Mouse (Mus musculus): ENCODE results near the gene Tmem259. TPM values are rescaled to one million over a fixed set of nuclear protein-coding genes. Genes with fewer than 3 reads are reported as not detected.

The Tmem259 gene
- total RNA-seq (2021) = 10 to 100 TPM; 85.5 to 90.8 TPM
- long read RNA-seq, experiment 1, transcript Tmem259-201 (11 exons, 2,225 nt) = major isoform, 25 of 59 reads
- long read RNA-seq, experiment 1, transcript Tmem259-202 (10 exons, 1,767 nt) = minor isoform, 8 of 59 reads
- long read RNA-seq, experiment 1, partial matches to known transcripts = 9 of 59 reads
- long read RNA-seq, experiment 1, other reads (novel, unspliced or antisense) = 17 of 59 reads
- long read RNA-seq, experiment 2, transcript Tmem259-201 (11 exons, 2,225 nt) = major isoform, 29 of 57 reads
- long read RNA-seq, experiment 2, partial matches to known transcripts = 17 of 57 reads
- long read RNA-seq, experiment 2, other reads (novel, unspliced or antisense) = 9 of 57 reads

DNA sequence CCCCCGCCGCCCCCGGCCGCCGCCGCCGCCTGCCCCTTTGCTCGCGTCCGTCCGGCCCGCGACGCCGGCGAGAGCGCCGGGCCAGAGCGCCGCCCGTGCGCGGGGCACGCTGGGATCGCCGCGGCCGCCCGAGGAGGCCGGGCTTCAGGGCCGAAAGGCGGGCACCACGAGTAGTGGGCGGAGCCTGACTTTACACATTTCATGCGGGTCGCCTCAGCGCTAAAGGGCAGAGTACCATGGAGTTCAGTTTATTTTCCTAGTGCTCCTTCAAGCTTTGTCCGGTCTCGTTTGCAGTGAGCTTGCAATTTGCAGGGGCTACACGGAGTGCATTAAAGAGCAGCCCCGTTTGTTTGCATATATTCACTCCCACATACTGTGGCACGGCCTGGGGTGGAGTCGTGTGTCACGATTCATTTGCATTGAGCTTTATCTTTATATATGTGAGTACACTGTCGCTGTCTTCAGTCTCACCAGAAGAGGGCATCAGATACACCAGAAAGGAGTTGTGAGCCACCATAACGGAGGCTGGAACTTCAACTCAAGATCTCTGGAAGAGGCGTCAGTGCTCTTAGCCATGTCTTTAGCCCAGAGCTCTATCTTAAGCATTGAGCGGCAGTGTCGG is at the start of gene Tmem259:
Tmem259 (minus strand) TSS at position 136 of the 622 bp plus-strand sequence.
- DNase-seq = peak; percentile 84

DNA sequence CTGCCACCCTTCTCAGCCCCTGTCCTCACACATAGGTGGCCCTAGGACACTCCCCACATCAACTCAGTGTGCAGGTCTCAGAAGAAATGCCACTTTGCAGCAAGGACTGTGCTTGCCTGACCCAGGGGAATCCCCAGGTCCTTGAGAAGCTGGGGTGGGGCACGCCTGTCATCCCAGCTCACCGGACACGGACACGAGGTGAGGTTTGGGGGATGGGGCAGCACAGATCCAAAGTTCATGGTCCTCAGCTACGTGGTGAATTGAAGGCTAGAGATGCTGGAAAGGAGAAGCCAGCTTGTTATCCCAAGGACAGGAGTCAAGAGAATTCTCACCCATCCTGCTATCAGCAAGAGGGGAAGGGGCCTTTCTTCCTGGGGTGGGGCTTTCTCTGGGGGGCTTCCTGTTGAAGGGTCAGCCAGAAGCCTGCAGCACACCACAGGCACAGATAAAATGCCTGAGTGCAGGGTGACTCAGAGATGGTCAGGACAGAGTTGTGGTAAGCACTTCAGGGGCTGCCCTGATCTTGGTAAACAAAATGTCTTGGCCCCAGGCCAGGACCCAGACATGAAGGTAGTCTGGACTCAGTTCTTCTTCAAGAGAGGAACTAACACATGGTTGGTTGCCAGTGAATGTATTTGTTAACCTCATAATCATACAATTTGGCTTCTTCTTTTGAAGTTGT is 48.8 kb upstream of the Tmem259 start:
- DNase-seq = no peak

DNA sequence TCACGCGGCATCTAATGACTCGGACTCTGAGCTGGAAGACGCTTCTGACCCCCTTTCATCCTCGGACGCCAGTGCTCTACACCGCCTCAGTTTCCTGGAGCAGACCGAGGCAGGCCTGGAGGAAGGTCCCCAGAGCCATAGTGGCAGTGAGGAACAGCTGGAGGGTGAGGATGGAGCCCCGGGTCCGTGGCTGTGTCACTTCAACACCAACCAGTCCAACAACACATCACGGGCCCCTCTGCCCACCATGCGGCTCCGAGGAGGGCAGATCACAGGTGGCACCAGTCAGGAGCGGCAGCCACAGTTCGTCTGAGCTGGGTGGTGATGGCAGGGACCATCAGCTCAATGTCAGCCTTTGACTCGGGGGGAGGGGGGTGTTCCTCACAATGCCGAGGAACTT is 46.6 kb upstream of the Tmem259 start:
- DNase-seq = no peak

DNA sequence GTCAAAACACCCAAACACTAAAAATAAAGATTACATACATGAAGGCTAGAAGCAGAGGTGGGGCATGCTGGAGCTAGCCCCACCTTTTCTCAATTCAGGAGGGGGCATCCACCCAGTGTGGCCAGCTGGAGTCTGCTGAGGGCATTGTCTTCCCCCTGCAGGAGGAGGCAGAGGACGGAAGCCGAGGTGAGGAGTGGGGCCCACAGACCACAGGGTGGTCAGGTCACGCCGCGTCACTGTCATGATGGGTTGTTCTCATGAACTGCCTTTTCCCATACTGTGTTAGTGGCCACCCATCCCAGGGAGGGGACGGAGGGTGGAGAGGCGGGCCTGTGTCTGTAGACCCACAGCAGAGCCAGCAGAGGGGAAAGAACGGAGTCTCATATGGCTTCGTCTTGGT is 46.1 kb upstream of the Tmem259 start:
- no peak for DNase-seq

DNA sequence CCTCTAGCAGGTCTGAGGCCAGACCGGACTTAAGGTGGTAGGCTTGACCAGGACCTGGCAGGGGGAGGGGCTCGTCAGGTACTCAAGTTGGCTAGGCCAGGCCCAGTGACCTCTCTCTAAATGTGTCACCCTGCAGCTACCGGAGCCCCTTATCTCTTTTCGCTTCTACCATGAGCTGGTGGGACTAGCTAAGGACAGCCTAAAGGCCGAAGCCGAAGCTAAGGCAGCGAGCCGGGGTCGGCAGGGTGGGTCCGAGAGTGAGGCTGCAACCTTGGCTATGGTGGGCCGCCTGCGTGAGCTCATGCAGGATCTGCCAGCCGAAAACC is 44.4 kb upstream of the Tmem259 start:
- no peak for DNase-seq

DNA sequence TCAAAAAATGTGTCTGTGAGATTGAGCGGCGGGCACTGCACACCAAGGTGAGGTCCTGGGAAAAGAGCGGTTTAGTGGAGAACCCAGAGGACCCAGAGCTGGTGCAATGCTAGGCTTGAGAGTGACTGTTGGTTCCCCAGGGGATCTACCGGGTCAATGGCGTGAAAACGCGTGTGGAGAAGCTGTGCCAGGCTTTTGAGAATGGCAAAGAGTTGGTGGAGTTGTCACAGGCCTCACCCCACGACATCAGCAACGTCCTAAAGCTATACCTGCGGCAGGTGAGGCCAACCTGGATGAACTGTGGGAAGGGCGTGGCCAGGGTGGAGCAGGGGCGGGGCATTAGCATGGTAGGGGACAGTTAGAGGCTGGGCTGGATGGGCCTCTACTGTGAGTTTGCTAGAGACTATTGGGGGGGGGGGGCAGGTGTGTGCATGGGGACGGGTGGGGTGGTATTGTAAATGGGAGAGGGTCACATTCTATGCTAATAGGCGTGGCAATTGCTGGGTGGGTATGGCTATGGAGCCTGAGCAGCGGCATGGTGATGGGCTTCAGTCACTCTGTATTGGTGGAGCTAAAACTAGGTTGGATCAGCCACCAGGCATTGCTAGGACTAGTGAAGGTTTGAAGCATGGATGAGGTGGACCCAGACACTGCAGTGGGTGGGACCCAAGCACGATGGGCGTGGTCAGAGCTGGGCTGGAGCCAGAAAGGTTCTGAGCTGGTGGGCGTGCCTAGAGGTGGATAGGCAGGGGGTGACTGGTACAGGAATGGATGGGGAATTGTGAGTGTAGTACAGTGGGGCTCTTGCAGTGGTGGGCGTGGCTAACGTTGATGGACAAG is 43.8 kb upstream of the Tmem259 start:
- DNase-seq = no peak

DNA sequence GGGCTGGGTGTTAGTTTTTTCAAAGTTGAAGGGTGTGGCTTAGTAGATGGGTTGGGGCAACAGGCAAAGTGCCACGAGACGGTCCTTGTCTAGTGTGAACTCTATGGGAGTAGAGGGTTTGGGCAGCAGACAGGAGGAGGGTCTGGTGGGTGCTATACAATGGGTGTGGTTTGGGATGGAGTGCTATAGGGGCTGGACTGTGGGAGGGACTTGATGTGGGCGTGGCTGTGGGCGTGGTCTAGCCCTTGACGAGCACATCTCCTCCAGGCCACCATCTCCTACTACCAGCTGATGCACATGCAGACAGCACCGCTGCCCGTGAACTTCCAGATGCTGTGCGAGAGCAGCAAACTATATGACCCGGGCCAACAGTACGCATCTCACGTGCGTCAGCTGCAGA is 41.8 kb upstream of the Tmem259 start:
- no peak for DNase-seq

DNA sequence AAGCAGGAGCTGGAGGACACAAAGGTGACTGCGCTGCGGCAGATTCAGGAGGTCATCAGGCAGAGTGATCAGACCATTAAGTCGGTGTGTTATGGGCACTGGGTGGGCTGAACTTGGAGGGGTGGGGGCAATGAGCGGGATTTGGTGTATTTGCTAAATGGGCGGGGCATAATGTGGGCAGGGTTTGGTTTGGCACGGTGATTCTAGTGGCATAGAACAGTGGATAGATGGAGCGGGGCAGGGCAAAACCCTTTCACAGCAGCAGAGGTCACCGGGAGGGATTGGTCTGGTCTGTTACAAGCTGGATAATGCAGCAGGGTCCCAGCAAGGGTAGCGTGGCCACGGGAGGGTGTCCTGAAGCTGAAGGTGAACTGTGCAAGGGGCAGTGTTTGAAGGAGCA is 41.3 kb upstream of the Tmem259 start:
- no peak for DNase-seq

DNA sequence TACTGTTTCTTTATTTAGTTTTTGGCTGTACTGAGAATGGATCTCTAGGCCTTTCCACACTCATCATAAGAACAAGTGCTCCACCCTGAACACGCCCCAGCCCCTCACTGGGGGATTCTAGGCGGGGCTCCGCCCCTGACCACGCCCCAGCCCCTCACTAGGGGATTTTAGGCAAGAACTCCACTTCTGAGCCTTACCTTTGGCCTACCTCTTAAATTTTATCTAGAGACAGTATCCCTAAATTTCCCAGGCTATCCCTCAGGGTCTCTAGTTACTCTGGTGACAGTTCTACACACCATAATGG is 40.9 kb upstream of the Tmem259 start:
- DNase-seq = no peak

DNA sequence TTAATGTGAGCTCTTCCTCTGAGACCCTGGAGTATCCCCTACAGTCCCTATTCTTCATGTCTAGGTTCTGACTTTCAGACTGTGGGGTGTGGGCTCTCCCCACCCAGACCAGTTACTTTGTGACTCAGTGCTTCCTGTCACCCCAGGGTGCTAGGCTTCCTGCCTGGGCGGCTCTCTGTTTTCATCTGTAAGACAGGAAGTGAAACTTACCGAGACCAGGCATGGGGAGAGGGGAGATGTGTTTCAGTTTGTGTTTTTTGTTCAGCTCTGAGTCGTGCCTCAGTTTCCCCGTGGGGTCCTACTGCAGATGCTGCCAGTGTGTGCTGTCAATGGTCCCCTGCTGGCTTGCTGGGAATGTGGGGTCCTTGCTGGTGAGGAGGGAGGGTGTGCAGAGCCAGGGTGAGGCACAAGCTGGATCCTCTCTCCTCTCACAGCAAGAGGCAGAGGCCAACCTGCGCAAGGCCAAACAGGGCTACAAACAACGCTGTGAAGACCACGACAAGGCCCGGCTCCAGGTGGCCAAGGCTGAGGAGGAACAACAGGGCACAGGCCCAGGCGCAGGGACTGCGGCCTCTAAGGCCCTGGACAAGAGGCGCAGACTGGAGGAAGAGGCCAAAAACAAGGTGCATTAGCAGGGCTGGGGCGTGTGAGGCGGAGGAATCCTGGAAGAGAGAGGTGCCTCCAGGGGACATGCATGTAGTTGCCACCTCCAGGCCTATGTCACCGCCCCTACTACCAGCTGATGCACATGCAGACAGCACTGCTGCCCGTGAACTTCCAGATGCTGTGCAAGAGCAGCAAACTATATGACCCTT is 40.3 kb upstream of the Tmem259 start:
- no peak for DNase-seq

DNA sequence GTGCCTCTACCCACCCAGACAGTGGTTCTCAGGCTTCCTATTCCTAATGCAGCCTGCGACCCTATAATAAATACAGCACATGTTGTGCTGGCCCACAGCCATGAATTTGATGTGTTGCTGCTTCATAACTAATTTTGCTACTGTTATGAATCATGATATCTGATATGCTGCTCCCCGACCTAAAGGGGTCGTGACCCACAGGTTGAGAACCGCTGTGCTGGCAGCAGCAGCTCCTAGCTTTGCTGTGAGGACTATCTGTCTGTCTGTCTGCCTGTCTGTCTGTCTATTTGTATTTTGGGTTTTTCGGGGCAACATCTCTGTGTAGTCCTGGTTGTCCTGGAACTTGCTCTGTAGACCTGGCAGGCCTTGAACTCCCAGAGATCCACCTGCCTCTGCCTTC is 39.6 kb upstream of the Tmem259 start:
- no peak for DNase-seq

DNA sequence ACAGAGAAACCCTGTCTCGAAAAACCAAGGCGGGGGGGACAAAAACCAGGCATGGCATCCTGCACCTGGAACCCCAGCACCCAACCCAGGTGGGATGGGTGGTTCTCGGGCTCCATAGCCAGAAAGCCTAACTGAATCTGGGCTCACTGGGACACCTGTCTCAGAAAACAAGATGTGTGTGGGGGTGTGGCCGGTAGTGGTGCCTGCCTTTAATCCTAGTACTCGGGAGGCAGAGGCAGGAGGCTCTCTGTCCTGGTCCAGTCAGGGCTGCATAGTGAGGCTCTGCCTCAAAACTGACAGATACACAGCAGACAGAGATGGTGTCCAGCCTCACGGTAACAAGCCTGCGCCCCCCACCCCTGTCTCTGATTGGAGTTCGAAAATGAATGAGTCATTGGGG is 38.7 kb upstream of the Tmem259 start:
- DNase-seq = no peak

DNA sequence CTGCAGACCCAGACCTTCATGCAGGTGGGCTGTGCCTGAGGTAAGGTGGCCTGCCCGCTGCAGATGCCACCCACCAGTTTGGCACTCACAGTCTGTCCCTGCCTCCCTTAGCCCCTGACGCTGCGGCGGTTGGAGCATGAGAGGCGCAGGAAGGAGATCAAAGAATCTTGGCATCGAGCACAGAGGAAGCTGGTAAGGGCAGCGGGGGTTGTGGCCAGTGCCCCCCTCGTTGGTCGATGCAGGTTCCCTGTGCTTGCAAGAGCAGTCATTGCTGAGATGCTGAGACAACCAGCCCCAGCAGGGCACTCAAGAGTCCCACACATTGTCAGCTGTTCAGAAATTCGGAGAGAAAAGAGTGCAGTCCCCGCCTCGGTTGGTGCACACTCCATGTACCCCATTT is 38.0 kb upstream of the Tmem259 start:
- no peak for DNase-seq

DNA sequence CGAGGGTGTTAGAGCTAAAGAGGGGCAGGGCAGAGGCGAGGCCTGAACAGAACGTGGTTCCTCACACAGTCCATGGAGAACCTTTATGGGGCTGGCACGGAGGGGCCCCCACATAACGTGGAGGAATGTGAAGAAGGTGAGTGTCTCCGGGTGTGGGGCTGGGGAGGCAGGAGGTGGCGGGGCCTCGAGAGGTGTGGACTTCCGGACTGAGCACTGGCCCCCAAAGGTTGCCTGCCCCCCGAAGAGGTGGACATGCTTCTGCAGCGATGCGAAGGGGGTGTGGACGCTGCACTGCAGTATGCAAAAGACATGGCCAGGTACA is 37.2 kb upstream of the Tmem259 start:
- DNase-seq = no peak

DNA sequence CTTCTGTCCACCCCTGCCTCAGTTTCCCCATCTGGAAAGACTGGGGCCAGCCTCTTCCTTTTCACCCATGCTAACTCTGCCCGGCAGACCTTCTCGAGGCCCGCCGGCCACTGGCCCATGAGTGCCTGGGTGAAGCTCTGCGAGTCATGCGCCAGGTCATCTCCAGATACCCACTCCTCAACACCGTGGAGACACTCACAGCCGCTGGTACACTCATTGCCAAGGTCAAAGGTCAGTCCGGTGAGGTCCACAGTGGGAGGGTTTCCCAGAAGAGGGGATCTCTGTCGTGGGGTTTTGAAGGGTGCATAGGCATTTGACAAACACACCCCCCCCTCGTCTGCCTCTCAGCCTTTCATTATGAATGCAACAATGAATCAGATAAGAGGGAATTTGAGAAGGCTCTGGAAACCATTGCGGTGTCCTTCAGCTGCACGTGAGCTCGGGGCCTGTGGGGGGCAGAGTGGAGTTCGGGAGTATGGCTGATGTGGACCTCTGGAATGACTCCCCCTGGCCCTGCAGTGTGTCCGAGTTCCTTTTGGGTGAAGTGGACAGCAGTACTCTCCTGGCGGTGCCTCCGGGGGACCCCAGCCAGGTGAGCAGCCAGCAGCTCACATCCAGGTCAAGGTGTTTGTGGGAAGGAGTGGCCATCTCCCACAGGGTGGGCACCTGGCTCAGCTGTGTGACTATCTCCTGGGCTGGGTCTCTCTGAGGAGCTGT is 36.6 kb upstream of the Tmem259 start:
- DNase-seq = no peak

DNA sequence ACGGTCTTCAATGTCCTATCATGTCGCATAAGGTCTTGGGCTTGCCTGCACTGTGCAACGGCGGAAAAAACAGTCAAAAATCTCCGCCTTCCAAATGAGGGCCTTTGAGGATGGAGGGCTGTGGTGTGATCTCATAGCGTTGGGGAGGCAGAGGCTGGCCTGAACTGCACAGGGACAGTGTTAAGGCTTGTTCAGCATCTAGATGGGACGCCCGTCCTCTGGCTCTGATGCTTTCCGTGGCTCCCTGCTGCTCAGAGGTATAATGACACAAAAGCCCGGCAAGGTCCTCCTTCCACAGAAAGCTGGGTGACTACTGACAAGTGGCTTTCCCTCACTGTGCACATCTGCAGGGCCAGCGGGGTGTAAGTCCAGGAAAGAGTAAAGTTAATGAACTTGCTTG is 36.1 kb upstream of the Tmem259 start:
- no peak for DNase-seq

DNA sequence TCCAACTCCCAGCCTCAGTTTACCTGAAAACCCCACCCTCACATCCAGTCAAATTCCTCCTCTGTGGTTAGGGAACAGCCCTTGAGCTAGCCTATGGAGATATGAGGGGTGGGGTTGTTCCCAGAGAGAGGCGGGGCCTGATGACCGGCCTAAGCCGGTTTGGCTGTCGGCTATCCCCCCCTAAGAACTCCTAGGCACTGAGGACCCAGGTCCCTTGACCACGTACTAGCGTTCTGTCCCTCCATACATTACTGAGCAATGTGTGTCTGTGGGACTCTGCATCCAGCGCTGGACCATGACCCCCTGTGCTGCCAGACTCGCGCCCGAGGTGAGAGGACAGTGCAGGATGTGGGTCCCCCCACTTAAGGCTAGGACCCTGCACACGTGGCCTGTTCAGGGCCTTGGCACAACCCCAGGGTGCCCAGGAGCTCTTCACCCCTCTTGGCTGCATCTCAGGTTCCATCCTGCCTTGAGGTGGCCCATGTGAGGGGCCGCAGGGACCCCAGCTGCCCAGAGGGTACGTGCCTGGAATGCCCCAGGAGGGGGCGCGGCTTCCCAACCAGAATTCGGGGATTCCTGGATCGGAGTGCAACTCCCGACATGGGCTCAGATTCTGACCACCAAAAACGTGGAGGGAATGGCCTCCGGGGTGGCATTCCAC is 35.5 kb upstream of the Tmem259 start:
- no peak for DNase-seq

DNA sequence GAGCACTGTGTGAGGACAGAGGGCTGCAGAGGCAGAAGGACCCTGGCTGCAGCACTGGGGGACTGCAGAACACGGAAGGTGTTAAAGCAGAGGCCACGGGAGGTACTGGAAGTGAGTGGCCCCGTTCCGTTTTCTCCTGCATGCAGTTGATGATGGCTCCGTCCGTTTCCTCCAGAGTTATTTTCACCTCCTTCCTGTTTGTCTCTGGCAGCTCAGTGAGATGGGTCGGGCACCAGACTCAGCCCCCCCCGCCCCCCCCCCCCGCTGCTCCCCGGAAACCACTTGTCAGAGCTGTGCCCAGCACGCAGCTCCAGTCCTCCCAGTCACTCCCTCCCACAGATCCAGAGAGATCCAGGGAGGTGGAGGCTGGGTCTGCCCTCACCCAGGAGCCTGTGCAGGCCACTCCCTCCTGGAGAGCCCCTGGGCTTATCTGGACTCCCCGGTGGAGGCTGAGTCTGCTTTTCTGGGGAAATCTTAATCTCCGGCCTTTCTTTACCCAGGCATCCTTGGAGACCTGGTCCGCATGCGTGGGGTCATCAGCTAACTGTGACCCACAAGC is 34.7 kb upstream of the Tmem259 start:
- DNase-seq = no peak

DNA sequence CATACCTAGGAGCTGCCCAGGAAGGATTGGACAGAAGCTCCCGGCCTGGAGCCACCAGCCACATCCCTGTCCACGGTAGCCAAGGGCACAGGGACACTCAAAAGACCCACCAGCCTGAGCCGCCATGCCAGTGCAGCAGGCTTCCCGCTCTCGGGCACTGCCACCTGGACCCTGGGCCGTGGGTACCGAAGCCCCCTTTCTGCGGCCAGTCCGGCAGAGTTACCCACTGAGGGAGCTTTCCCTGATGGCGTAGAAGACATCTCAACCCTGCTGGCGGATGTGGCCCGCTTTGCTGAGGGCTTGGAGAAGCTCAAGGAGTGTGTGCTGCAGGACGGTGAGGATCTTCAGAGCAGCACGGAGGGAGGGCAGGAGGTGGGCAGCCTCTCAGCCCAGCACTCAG is 33.6 kb upstream of the Tmem259 start:
- DNase-seq = no peak

DNA sequence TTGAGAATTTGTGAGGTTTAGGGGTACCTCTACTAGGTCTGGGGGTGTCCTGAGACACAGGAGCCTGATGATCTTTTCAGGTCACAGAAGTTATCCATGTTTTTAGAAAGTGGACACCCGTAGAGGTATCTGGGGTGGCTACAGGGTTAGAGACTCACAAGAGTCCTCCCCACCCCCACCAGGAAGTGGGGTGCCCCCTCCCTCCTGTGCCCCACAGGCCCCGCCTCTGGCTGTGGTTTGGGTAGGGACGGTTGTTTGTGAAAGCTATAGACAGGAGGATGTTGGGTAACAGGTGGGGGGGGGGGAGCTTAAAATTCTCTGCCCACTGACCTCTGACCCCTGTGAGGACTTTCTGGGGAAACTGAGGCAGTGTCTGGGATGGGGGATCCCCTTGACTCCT is 33.2 kb upstream of the Tmem259 start:
- DNase-seq = no peak

DNA sequence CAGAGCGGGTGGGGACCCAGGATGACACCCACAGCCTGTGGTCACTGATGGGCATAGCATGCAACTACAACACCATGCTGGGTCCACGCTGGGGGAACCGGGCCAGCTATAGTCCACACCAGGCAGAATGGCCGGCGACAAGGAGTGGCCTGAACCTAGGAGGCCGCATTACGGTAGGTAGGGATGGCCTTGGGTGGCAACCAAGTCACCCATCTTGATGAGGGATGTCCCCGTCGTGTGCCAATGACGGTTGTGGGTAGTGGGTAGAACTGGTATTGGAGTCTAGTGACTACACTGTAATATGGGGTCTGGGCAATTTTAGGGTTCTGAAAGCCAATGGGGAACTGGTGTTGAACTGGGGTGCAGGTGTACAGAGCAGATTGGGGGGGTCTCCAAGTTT is 32.8 kb upstream of the Tmem259 start:
- DNase-seq = no peak
